Mouse (Mus musculus) neural tube, embryonic 14.5 days (tissue): ENCODE measurements around the gene Lix1l. TPM values are rescaled to one million over a fixed set of nuclear protein-coding genes. Genes with fewer than 3 reads are reported as not detected.

Experiments
- ATAC-seq: fragments of 200-750 bp; cut with Nextera tagmentation; 2 replicates; pipeline ENCODE4 v1.8.0; 2017; ENCODE audit warnings: low read depth, mild to moderate bottlenecking, moderate TSS enrichment, moderate library complexity
- H3K27ac ChIP-seq: fragments of 300-500 bp; sonication (generic); 2 replicates; pipeline ENCODE4 v1.5.1; 2014; ENCODE audit warnings: low read depth, mild to moderate bottlenecking, control low read depth, low read length, moderate library complexity, mixed read lengths
- H3K27me3 ChIP-seq: fragments of 300-500 bp; sonication (generic); 2 replicates; pipeline ENCODE4 v1.6.1; 2014; ENCODE audit warnings: low read length; ENCODE audit not compliant: control insufficient read depth, insufficient read depth
- H3K36me3 ChIP-seq: fragments of 300-500 bp; sonication (generic); 2 replicates; pipeline ENCODE4 v1.6.1; 2014; ENCODE audit warnings: low read length, mixed read lengths; ENCODE audit not compliant: control insufficient read depth, insufficient read depth
- H3K4me1 ChIP-seq: fragments of 300-500 bp; sonication (generic); 2 replicates; pipeline ENCODE4 v1.6.1; 2014; ENCODE audit warnings: low read length; ENCODE audit not compliant: control insufficient read depth, insufficient read depth
- H3K4me2 ChIP-seq: fragments of 300-500 bp; sonication (generic); 2 replicates; pipeline ENCODE4 v1.6.1; 2014; ENCODE audit warnings: mild to moderate bottlenecking, low read depth, low read length, control low read depth
- H3K4me3 ChIP-seq: fragments of 300-500 bp; sonication (generic); 2 replicates; pipeline ENCODE4 v1.5.1; 2014; ENCODE audit warnings: low read depth, low read length, control low read depth, mixed read lengths
- H3K9ac ChIP-seq: fragments of 300-500 bp; sonication (generic); replicated peaks from 2 replicates; pipeline ENCODE4 v1.6.1; 2014; ENCODE audit warnings: low read depth, mild to moderate bottlenecking, control low read depth, low read length, mixed read lengths
- H3K9me3 ChIP-seq: fragments of 300-500 bp; sonication (generic); 2 replicates; pipeline ENCODE4 v1.6.1; 2016; ENCODE audit warnings: low read length; ENCODE audit not compliant: control insufficient read depth
- WGBS: fragments of 180-500 bp; shearing (Covaris S2); extraction: QIAGEN DNeasy Blood & Tissue Kit; methylation state at CpG from one replicate; pipeline ENCODE4 v1.1.7; 2014; 5-methylcytosine and 5-hydroxymethylcytosine counted together
- polyA plus RNA-seq: library from polyadenylated mRNA; unstranded; fragments of >200 nt; fragmentation: Nextera tagmentation; extraction: Ambion mirVana; gene quantifications from 2 replicates; pipeline ENCODE4 v1.2.1, GENCODE M21; 2014

The Lix1l gene
- polyA plus RNA-seq, 1 experiment from 2014 or later, result 7.6 TPM

GRCm38 (mm10) chr3:96594851-96595250 lies 6.1 kb upstream of the Lix1l start:
- Histone ChIP-seq H3K27ac (no peak overlapping the region), H3K36me3 (no peaks in the 10 kb centered on the region), H3K4me1 (peaks cover 26% of the 10 kb centered on the region), H3K4me2 (no peak overlapping the region), H3K9ac (no peak overlapping the region), H3K4me3 (no peak overlapping the region), H3K9me3 (no peaks in the 10 kb centered on the region), H3K27me3 (no peaks in the 10 kb centered on the region)
- no peak for ATAC-seq
- 72% methylated on average over 5 of the region's 5 CpGs for WGBS

GRCm38 (mm10) chr3:96595661-96596060 lies 5.3 kb upstream of the Lix1l start:
- Histone ChIP-seq H3K27ac (no peak overlapping the region), H3K4me1 (peaks cover 31% of the 10 kb centered on the region), H3K4me3 (peak overlapping the region; percentile 54; the same call in 1 of the 2 replicates), H3K36me3 (no peaks in the 10 kb centered on the region), H3K27me3 (no peaks in the 10 kb centered on the region), H3K9me3 (no peaks in the 10 kb centered on the region), H3K9ac (peak overlapping the region; percentile 69), H3K4me2 (peak overlapping the region; percentile 64)
- WGBS, result 20% methylated on average over 6 of the region's 6 CpGs
- ATAC-seq, result no peak

DNA sequence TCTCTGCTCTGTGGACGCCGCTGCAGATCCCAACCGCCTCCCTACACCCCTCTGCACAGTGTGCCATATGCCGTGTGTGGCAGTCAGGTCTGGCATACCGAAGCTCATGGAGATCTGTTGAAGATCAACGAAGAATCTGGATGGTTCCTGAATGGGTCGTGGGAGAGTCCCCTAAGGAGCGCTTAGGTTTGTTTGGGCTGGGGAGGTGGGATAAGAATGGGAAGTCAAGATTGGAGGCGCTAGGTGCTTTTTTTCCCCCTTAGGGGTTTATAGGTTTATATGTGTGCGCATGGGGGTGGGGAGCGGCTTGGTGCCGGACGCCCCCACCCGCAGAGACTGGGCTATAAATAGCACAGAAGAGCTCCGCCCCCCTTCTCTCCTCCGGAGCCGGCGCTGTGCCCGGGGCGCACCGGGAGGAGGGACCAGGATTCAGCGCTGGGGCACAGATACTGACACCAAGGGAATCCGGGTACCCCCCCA lies 4.7 kb upstream of the Lix1l start, which contains the start of gene Ankrd34a:
Gene Ankrd34a, plus strand, starts transcription at position 409 of the 480 bp plus-strand sequence.
- Histone ChIP-seq H3K4me1 (peaks cover 31% of the 10 kb centered on the region), H3K4me3 (peak within 1 kb of the TSS; percentile 54), H3K36me3 (no peaks in the 10 kb centered on the region), H3K9ac (peak within 1 kb of the TSS; percentile 69), H3K4me2 (peak within 1 kb of the TSS; percentile 64), H3K9me3 (no peaks in the 10 kb centered on the region), H3K27ac (peak within 1 kb of the TSS; percentile 75; the same call in 1 of the 2 replicates), H3K27me3 (no peaks in the 10 kb centered on the region)
- no peak for ATAC-seq
- under 1% methylated on average over 16 of the region's 23 CpGs for WGBS

GRCm38 (mm10) chr3:96596855-96597254 lies 4.1 kb upstream of the Lix1l start:
- H3K27ac ChIP-seq, result peak overlapping the region; percentile 50; the same call in 1 of the 2 replicates
- ATAC-seq, result no peak
- H3K36me3 ChIP-seq, result no peaks in the 10 kb centered on the region
- H3K27me3 ChIP-seq, result no peaks in the 10 kb centered on the region
- 1% methylated on average over 11 of the region's 12 CpGs for WGBS
- H3K4me3 ChIP-seq, result peak overlapping the region; percentile 54
- peaks cover 31% of the 10 kb centered on the region for H3K4me1 ChIP-seq
- peak overlapping the region; percentile 64 for H3K4me2 ChIP-seq
- H3K9me3 ChIP-seq, result no peaks in the 10 kb centered on the region
- H3K9ac ChIP-seq, result peak overlapping the region; percentile 69

- under 1% methylated on average over 40 of the region's 40 CpGs for WGBS
- peak overlapping the region; percentile 54 for H3K4me3 ChIP-seq
- 0 out of 2 replicates have a peak, but pooled peaks have one; percentile 2 for ATAC-seq
Observed at GRCm38 (mm10) chr3:96597435-96597891, 3.5 kb upstream of the Lix1l start.

DNA sequence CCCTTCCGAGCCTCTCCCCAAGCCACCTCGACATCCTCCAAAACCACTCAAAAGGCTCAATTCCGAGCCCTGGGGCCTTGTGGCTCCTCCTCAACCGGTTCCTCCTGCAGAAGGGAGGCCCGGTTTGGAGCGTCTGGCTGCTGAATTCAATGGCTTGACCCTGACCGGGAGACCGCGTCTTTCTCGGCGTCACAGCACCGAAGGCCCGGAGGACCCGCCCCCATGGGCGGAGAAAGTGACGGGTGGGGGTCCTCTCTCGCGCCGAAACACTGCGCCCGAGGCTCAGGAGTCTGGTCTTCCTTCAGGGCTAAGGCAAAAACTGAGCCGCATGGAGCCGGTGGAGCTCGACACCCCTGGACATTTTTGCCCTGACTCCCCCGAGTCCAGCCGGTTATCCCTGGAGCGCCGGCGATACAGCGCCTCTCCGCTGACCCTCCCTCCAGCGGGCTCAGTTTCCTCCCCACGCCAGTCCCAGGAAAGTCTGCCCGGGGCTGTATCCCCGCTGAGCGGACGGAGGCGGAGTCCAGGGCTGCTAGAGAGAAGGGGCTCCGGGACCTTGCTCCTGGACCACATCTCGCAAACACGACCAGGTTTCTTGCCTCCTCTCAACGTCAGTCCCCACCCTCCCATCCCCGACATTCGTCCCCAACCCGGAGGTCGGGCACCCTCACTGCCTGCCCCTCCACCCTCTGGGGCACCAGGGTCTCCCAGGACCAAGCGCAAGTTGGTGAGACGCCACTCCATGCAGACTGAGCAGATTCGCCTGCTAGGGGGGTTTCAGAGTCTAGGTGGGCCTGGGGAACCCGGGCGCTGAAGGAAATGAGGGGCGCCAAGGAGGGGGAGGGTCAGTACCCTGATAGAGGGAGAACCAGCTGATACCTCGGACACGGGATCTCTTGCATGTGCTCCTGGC lies 2.5 kb upstream of the Lix1l start:
- 1% methylated on average over 47 of the region's 54 CpGs for WGBS
- H3K36me3 ChIP-seq, result no peaks in the 10 kb centered on the region
- ATAC-seq, result no peak
- peak overlapping the region; percentile 64 for H3K4me2 ChIP-seq
- H3K27ac ChIP-seq, result peak overlapping the region; percentile 75
- H3K9me3 ChIP-seq, result no peaks in the 10 kb centered on the region
- H3K4me1 ChIP-seq, result peaks cover 38% of the 10 kb centered on the region
- peak overlapping the region; percentile 69 for H3K9ac ChIP-seq
- no peaks in the 10 kb centered on the region for H3K27me3 ChIP-seq
- peak overlapping the region; percentile 54 for H3K4me3 ChIP-seq

More at GRCm38 (mm10) chr3:96597435-96597891, 3.5 kb upstream of the Lix1l start:
- Histone ChIP-seq H3K36me3 (no peaks in the 10 kb centered on the region), H3K9ac (peak overlapping the region; percentile 69), H3K9me3 (no peaks in the 10 kb centered on the region), H3K27ac (peak overlapping the region; percentile 75; the same call in 1 of the 2 replicates), H3K4me2 (peak overlapping the region; percentile 64), H3K4me1 (peaks cover 37% of the 10 kb centered on the region), H3K27me3 (no peaks in the 10 kb centered on the region)

DNA sequence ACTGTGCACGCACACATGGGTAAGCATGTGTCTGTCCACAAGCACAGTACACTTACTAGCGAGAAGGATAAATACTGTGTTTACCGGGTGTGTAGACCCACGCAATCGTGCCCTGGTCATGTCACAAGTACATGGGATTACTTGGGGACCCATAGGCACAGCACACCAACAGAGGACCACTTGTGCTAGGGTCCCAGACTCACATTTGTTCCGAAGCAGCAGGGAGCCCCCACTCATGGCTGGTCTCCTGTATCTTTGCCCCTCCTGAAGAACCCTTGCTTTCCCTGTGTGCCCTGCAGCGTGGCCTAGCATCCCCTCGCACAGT lies 1.9 kb upstream of the Lix1l start:
- no peak for ATAC-seq
- H3K36me3 ChIP-seq, result no peaks in the 10 kb centered on the region
- WGBS, result 40% methylated on average over 8 of the region's 8 CpGs
- no peak overlapping the region for H3K27ac ChIP-seq
- H3K27me3 ChIP-seq, result no peaks in the 10 kb centered on the region
- H3K4me3 ChIP-seq, result no peak overlapping the region
- H3K4me1 ChIP-seq, result peaks cover 45% of the 10 kb centered on the region
- no peaks in the 10 kb centered on the region for H3K9me3 ChIP-seq
- H3K9ac ChIP-seq, result no peak overlapping the region
- peak overlapping the region; percentile 64 for H3K4me2 ChIP-seq

- Histone ChIP-seq H3K9me3 (no peaks in the 10 kb centered on the region), H3K4me2 (peak overlapping the region; percentile 64; the same call in 1 of the 2 replicates), H3K4me1 (peaks cover 48% of the 10 kb centered on the region), H3K4me3 (no peak overlapping the region), H3K27me3 (no peaks in the 10 kb centered on the region), H3K9ac (no peak overlapping the region), H3K27ac (no peak overlapping the region), H3K36me3 (no peaks in the 10 kb centered on the region)
- ATAC-seq, result no peak
- 82% methylated on average over 3 of the region's 3 CpGs for WGBS
Observed at GRCm38 (mm10) chr3:96599411-96599810, 1.5 kb upstream of the Lix1l start.

DNA sequence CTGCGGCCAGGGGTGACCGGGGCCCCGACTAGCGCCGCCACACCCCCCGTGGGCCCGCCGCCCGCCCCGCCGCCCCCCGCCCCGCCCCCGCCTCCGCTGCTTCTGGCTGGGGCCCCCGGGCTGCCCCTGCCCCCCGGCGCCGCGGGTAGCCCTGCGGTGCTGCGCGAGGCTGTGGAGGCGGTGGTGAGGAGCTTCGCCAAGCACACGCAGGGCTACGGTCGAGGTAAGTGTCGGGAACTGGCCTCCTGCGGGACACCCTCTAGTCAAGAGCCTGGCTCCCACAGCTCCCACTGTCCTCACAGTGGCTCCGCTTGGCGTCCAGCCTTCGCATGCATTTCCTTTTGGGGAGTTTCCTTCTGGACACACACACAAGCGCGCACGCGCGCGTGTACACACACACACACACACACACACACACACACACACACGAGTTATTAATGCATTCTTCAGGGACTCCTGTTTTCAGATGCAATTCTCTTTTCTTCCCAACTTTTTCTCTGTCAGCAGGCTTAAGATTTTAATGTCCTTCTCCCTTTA lies 370 bp downstream of the Lix1l start:
- peak overlapping the region; percentile 95 for H3K27ac ChIP-seq
- WGBS, result under 1% methylated on average over 35 of the region's 40 CpGs
- H3K4me3 ChIP-seq, result peak overlapping the region; percentile 83
- H3K4me2 ChIP-seq, result peak overlapping the region; percentile 72
- ATAC-seq, result peak; percentile 65
- H3K4me1 ChIP-seq, result peaks cover 47% of the 10 kb centered on the region
- no peaks in the 10 kb centered on the region for H3K9me3 ChIP-seq
- H3K36me3 ChIP-seq, result no peaks in the 10 kb centered on the region
- H3K27me3 ChIP-seq, result no peaks in the 10 kb centered on the region
- peak overlapping the region; percentile 94 for H3K9ac ChIP-seq
